Mouse (Mus musculus) kidney, adult 2 months (tissue): ENCODE data around the gene Ppm1b. TPM values are rescaled to one million over a fixed set of nuclear protein-coding genes. Genes with fewer than 3 reads are reported as not detected.
A peak's percentile ranks its signal among the peaks of the same experiment; 100 is the strongest.

Experiments
- DNase-seq: peaks from one replicate; pipeline ENCODE4 v3.0.0; 2021
- H3K27ac ChIP-seq: fragments of 200-500 bp; 2 replicates; pipeline ENCODE4 v1.5.1; 2012; ENCODE audit warnings: low read depth, low read length, control low read depth, inconsistent platforms; ENCODE audit not compliant: insufficient read depth
- H3K27me3 ChIP-seq: fragments of 200-500 bp; replicated peaks from 2 replicates; pipeline ENCODE4 v1.6.1; 2012; ENCODE audit warnings: mild to moderate bottlenecking, moderate library complexity, low read length, inconsistent platforms; ENCODE audit not compliant: control insufficient read depth, insufficient read depth
- H3K36me3 ChIP-seq: fragments of 200-500 bp; 2 replicates; pipeline ENCODE4 v1.6.1; 2012; ENCODE audit warnings: mild to moderate bottlenecking, moderate library complexity, low read length, inconsistent platforms; ENCODE audit not compliant: control insufficient read depth, insufficient read depth
- H3K4me1 ChIP-seq: fragments of 200-500 bp; 2 replicates; pipeline ENCODE4 v1.6.1; 2011; ENCODE audit warnings: low read length; ENCODE audit not compliant: control insufficient read depth, insufficient read depth
- H3K4me3 ChIP-seq: fragments of 200-500 bp; 2 replicates; pipeline ENCODE4 v1.5.1; 2011; ENCODE audit warnings: mild to moderate bottlenecking, low read depth, low read length, control low read depth; ENCODE audit not compliant: insufficient read depth
- CTCF ChIP-seq: fragments of 200-500 bp; conservative IDR thresholded peaks from 2 replicates; pipeline ENCODE4 v1.5.1; 2011; ENCODE audit warnings: low read depth, mild to moderate bottlenecking, control low read depth, low read length, moderate library complexity, mixed read lengths; ENCODE audit not compliant: insufficient read depth, insufficient read length
- POLR2A ChIP-seq: fragments of 200-500 bp; IDR thresholded peaks from one replicate; pipeline ENCODE4 v1.6.1; 2011; ENCODE audit warnings: low read depth, low read length, control low read depth
- WGBS: fragments of 180-500 bp; shearing (Covaris S2); methylation state at CpG from one replicate; pipeline ENCODE4 v1.1.7; 2018; 5-methylcytosine and 5-hydroxymethylcytosine counted together
- polyA plus RNA-seq: library from polyadenylated mRNA; depleted of rRNA; stranded (reverse); fragments of >200 nt; gene quantifications from 2 replicates; pipeline ENCODE4 v1.2.3, GENCODE M21; 2012

The Ppm1b gene
- polyA plus RNA-seq, 1 experiment: 46.4 TPM

GRCm38 (mm10) chr17:84936301-84936700 is 20.2 kb upstream of the Ppm1b start:
- 26% methylated on average over 9 of the region's 9 CpGs for WGBS
- TF ChIP-seq CTCF (no peak), POLR2A (no peak)
- peak; percentile 54 for DNase-seq
- no peak overlapping the region for H3K4me3 ChIP-seq
- no peaks in the 10 kb centered on the region for H3K36me3 ChIP-seq
- no peaks in the 10 kb centered on the region for H3K27me3 ChIP-seq
- peak overlapping the region; percentile 47; the same call in 1 of the 2 replicates for H3K27ac ChIP-seq
- 0 out of 2 replicates have a peak, but pooled peaks cover 6% of the 10 kb centered on the region for H3K4me1 ChIP-seq

- Histone ChIP-seq H3K4me1 (0 out of 2 replicates have a peak, but pooled peaks cover 6% of the 10 kb centered on the region), H3K36me3 (no peaks in the 10 kb centered on the region), H3K27ac (no peak overlapping the region), H3K4me3 (no peak overlapping the region), H3K27me3 (no peaks in the 10 kb centered on the region)
- DNase-seq: no peak
- 80% methylated on average over 5 of the region's 5 CpGs for WGBS
- TF ChIP-seq POLR2A (no peak), CTCF (no peak)
These were observed 19.7 kb upstream of the Ppm1b start for GRCm38 (mm10) chr17:84936809-84937208.

GRCm38 (mm10) chr17:84937220-84937619 is 19.3 kb upstream of the Ppm1b start:
- WGBS: 84% methylated on average over 7 of the region's 7 CpGs
- Histone ChIP-seq H3K36me3 (no peaks in the 10 kb centered on the region), H3K4me1 (0 out of 2 replicates have a peak, but pooled peaks cover 6% of the 10 kb centered on the region), H3K27me3 (no peaks in the 10 kb centered on the region), H3K27ac (no peak overlapping the region), H3K4me3 (no peak overlapping the region)
- no peak for DNase-seq
- TF ChIP-seq CTCF (no peak), POLR2A (no peak)

- no peak for DNase-seq
- no peak overlapping the region for H3K4me3 ChIP-seq
- 96% methylated on average over 4 of the region's 4 CpGs for WGBS
- 0 out of 2 replicates have a peak, but pooled peaks cover 6% of the 10 kb centered on the region for H3K4me1 ChIP-seq
- H3K27ac ChIP-seq: no peak overlapping the region
- no peaks in the 10 kb centered on the region for H3K36me3 ChIP-seq
- TF ChIP-seq CTCF: no peak
- no peak for TF ChIP-seq POLR2A
- H3K27me3 ChIP-seq: no peaks in the 10 kb centered on the region
These were observed 18.3 kb upstream of the Ppm1b start for GRCm38 (mm10) chr17:84938215-84938614.

- Histone ChIP-seq H3K36me3 (no peaks in the 10 kb centered on the region), H3K27ac (no peak overlapping the region), H3K4me3 (no peak overlapping the region), H3K4me1 (0 out of 2 replicates have a peak, but pooled peaks cover 4% of the 10 kb centered on the region), H3K27me3 (no peaks in the 10 kb centered on the region)
- TF ChIP-seq POLR2A (no peak), CTCF (no peak)
- no peak for DNase-seq
- WGBS: 74% methylated on average over 9 of the region's 9 CpGs
These were observed 16.4 kb upstream of the Ppm1b start for GRCm38 (mm10) chr17:84940017-84940731.

GRCm38 (mm10) chr17:84941291-84941868 is 15.2 kb upstream of the Ppm1b start:
- no peak for DNase-seq
- TF ChIP-seq POLR2A (no peak), CTCF (no peak)
- Histone ChIP-seq H3K27me3 (no peaks in the 10 kb centered on the region), H3K4me1 (no peaks in the 10 kb centered on the region), H3K36me3 (no peaks in the 10 kb centered on the region), H3K4me3 (no peak overlapping the region), H3K27ac (no peak overlapping the region)
- 85% methylated on average over 13 of the region's 13 CpGs for WGBS

GRCm38 (mm10) chr17:84942358-84943032 is 14.0 kb upstream of the Ppm1b start:
- TF ChIP-seq POLR2A (no peak), CTCF (no peak)
- 88% methylated on average over 10 of the region's 10 CpGs for WGBS
- no peak overlapping the region for H3K27ac ChIP-seq
- DNase-seq: no peak
- H3K4me1 ChIP-seq: no peaks in the 10 kb centered on the region
- H3K27me3 ChIP-seq: no peaks in the 10 kb centered on the region
- no peaks in the 10 kb centered on the region for H3K36me3 ChIP-seq
- H3K4me3 ChIP-seq: no peak overlapping the region
